Mouse (Mus musculus): ENCODE measurements at regions not wholly inside any gene's neighbourhood (a gene's known extent, or its start where the extent isn't known, plus 50 kb on each side); places are given as distances from the start of the nearest gene placed in this dataset.
"Not testable (repeated sequence)": the region's sequence is repeated elsewhere in the genome, so short reads cannot be mapped to it uniquely, and the experiment has no call there.

- no peak for DNase-seq (ENCODE audit: low spot score in 2 of 2)
- H3K4me3 ChIP-seq = no peak overlapping the region
- TF ChIP-seq CTCF (conservative IDR thresholded peaks at IDR 0.05) = no peak
- no peak overlapping the region for H3K27ac ChIP-seq
These were observed 235.1 kb downstream of the Nfkbiz start for GRCm38 (mm10) chr16:55603611-55604010.

GRCm38 (mm10) chr16:55589382-55589956 is 249.2 kb downstream of the Nfkbiz start:
- no peak overlapping the region for H3K4me3 ChIP-seq
- no peak for DNase-seq (ENCODE audit: low spot score in 2 of 2)
- no peak overlapping the region for H3K27ac ChIP-seq
- TF ChIP-seq CTCF (conservative IDR thresholded peaks at IDR 0.05) = no peak

GRCm38 (mm10) chr16:55587138-55587537 is 251.6 kb downstream of the Nfkbiz start:
- Histone ChIP-seq H3K27ac (no peak overlapping the region), H3K4me3 (no peak overlapping the region)
- no peak for DNase-seq (ENCODE audit: low spot score in 2 of 2)
- TF ChIP-seq CTCF (conservative IDR thresholded peaks at IDR 0.05) = no peak

- no peak overlapping the region for H3K27ac ChIP-seq
- no peak for TF ChIP-seq CTCF (conservative IDR thresholded peaks at IDR 0.05)
- no peak overlapping the region for H3K4me3 ChIP-seq
- DNase-seq (ENCODE audit: low spot score in 2 of 2) = no peak
These were observed 255.8 kb downstream of the Nfkbiz start for GRCm38 (mm10) chr16:55582906-55583305.

GRCm38 (mm10) chr16:55582029-55582428 is 256.7 kb downstream of the Nfkbiz start:
- Histone ChIP-seq H3K27ac (no peak overlapping the region), H3K4me3 (no peak overlapping the region)
- no peak for DNase-seq (ENCODE audit: low spot score in 2 of 2)
- no peak for TF ChIP-seq CTCF (conservative IDR thresholded peaks at IDR 0.05)

GRCm38 (mm10) chr16:55580827-55581226 is 257.9 kb downstream of the Nfkbiz start:
- Histone ChIP-seq H3K4me3 (no peak overlapping the region), H3K27ac (no peak overlapping the region)
- DNase-seq (ENCODE audit: low spot score in 2 of 2) = no peak
- TF ChIP-seq CTCF (conservative IDR thresholded peaks at IDR 0.05) = no peak

- no peak for TF ChIP-seq CTCF (conservative IDR thresholded peaks at IDR 0.05)
- DNase-seq (ENCODE audit: low spot score in 2 of 2) = no peak
- no peak overlapping the region for H3K4me3 ChIP-seq
- no peak overlapping the region for H3K27ac ChIP-seq
These were observed 260.0 kb downstream of the Nfkbiz start for GRCm38 (mm10) chr16:55578686-55579085.

GRCm38 (mm10) chr16:55575609-55576283 is 263.0 kb downstream of the Nfkbiz start:
- not testable (repeated sequence) for DNase-seq (ENCODE audit: low spot score in 2 of 2); H3K4me3 ChIP-seq; H3K27ac ChIP-seq

GRCm38 (mm10) chr16:55571106-55571505 is 267.6 kb downstream of the Nfkbiz start:
- TF ChIP-seq CTCF (conservative IDR thresholded peaks at IDR 0.05) = no peak
- no peak overlapping the region for H3K4me3 ChIP-seq
- H3K27ac ChIP-seq = no peak overlapping the region
- no peak for DNase-seq (ENCODE audit: low spot score in 2 of 2)

- no peak for DNase-seq (ENCODE audit: low spot score in 2 of 2)
These were observed 268.6 kb downstream of the Nfkbiz start for GRCm38 (mm10) chr16:55570097-55570496.

GRCm38 (mm10) chr16:55555821-55556535 is 258.2 kb upstream of the Zpld1 start:
- no peak for TF ChIP-seq CTCF (conservative IDR thresholded peaks at IDR 0.05)
- H3K4me3 ChIP-seq = peak overlapping the region; percentile 48
- peak in 1 of 2 experiments; percentile 10 for DNase-seq (ENCODE audit: low spot score in 2 of 2)
- H3K27ac ChIP-seq = peak overlapping the region; percentile 58

More at GRCm38 (mm10) chr16:55570097-55570496, 268.6 kb downstream of the Nfkbiz start:
- no peak overlapping the region for H3K27ac ChIP-seq
- no peak overlapping the region for H3K4me3 ChIP-seq
- no peak for TF ChIP-seq CTCF (conservative IDR thresholded peaks at IDR 0.05)

- Histone ChIP-seq H3K4me3 (no peak overlapping the region), H3K27ac (no peak overlapping the region)
- no peak for DNase-seq (ENCODE audit: low spot score in 2 of 2)
- TF ChIP-seq CTCF (conservative IDR thresholded peaks at IDR 0.05) = no peak
These were observed 257.4 kb upstream of the Zpld1 start for GRCm38 (mm10) chr16:55555224-55555623.

- DNase-seq (ENCODE audit: low spot score in 2 of 2) = no peak
- Histone ChIP-seq H3K27ac (no peak overlapping the region), H3K4me3 (no peak overlapping the region)
- TF ChIP-seq CTCF (conservative IDR thresholded peaks at IDR 0.05) = no peak
These were observed 256.1 kb upstream of the Zpld1 start for GRCm38 (mm10) chr16:55553896-55554295.

Measured in layer of hippocampus, adult 2 months (tissue).